Mouse (Mus musculus) lung, postnatal 36 days (tissue): Measurements from ENCODE around the gene Abcc9.
A peak's percentile ranks its signal among the peaks of the same experiment; 100 is the strongest.

Experiments
- DNase-seq: peaks from one replicate; pipeline ENCODE4 v3.0.0; 2022; ENCODE audit warnings: mixed read lengths

The Abcc9 gene

GRCm38 (mm10) chr6:142701652-142702637 is at the start of gene Abcc9:
Abcc9 (minus strand) TSS chr6:142702315.
- no peak for DNase-seq

- no peak for DNase-seq
Measured at GRCm38 (mm10) chr6:142751365-142751764, 49.2 kb upstream of the Abcc9 start.

DNA sequence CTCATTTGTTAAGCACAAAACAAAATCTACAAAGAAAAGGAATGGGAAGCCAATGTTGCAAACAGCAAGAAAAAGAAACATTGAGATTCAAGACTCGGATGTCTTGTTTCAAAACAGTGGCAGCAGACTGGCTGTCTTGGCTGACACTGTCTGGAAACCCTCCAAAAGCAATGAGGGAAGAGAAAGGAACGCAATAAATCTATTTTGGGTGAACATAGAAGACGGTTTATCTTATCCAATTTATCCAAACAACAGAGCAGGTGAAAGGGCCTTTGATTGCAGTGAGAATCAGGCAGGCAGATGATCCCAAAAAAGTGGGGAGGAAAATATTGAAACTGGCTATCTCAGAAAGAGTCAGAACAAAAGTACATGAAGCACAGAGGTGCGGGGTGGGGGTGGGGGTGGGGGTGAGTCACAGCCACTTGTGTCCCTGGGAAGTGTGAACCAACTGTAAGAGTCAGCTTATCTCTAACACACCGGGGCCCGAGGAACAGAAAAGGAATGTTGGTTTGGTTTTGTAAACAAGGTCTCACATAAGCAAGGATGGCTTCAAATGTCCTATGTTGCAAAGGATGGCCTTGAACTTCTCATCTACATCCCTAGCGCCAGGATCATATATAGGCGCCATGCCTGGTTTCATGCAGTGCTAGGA is 46.1 kb upstream of the Abcc9 start:
- DNase-seq = peak; percentile 31

DNA sequence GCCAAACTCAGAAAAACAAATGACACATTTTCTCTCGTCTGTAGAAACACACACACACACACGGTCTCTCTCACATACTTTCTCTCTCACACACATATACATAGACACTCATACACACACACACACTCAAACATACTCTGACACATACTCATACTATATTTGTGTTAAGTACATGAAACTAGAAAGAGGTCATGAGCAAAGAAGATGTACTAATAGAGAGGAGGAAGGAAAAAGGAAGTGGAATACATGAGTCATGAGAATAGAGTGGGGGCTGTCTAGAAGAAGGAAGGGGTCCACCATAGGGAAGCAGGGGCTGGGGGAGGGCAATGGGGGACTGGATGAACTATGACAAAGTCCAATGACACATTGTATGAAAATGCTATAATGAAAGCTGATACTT is 45.0 kb upstream of the Abcc9 start:
- DNase-seq = no peak

GRCm38 (mm10) chr6:142746765-142747164 is 44.6 kb upstream of the Abcc9 start:
- peak; percentile 25 for DNase-seq

GRCm38 (mm10) chr6:142745484-142745883 is 43.4 kb upstream of the Abcc9 start:
- DNase-seq = no peak

DNA sequence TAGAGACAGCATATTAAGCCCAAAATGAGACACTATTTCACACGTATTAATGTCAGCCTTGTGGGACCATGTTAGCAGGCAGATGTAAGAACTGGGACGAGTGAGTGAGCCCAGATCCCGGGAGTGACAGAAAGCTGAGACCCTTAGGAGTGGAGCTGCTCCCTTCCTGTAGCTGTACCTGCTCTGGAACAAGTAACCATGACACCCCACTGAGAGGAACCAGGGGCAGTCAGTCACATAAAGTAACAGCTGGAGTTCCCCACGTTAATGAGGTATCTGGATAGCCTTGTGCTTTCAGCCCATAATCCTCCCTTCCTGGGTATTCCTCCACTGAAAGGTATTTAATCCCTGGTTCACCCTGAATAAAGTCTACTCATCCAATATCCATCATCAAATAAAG is 41.1 kb upstream of the Abcc9 start:
- no peak for DNase-seq

DNA sequence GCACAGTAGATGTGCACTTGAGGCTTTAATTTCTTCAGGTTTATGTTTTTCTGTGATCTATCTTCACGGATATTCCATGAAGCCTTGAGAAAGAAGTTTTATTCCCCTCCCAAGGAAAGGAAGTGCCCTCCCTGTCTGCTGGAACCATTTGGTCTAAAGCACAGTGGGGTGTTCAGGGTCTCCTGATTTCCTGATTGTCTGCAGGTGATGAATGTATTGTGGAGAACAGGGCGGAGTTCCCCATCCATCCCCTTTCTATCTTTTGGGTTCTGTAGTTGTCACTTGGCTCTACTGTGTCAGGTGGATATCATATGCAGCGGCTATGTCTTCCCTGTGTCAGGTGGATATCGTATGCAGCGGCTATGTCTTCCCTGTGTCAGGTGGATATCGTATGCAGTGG is 39.6 kb upstream of the Abcc9 start:
- DNase-seq = no peak

GRCm38 (mm10) chr6:142738637-142739036 is 36.5 kb upstream of the Abcc9 start:
- no peak for DNase-seq

DNA sequence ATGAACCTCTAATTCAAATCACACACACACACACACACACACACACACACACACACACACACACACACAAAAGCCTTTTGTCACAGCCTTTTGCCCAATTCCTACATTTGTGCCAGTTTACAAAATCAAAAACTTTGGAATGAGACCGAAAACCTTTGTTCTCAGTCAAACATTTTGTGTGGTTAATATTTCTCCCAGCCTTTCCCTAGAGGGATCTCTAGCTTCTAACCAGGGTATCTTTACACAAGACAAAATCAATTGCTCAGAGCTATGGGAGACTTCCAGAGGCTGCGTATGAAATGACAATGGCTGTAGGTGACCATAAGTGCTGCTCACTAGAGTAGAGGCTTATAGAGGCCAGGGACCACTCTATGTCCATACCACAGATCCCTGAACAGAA is 36.1 kb upstream of the Abcc9 start:
- no peak for DNase-seq

- DNase-seq = peak; percentile 50
Measured at GRCm38 (mm10) chr6:142735302-142736005, 33.3 kb upstream of the Abcc9 start.

- no peak for DNase-seq
Measured at GRCm38 (mm10) chr6:142732567-142733290, 30.6 kb upstream of the Abcc9 start.

DNA sequence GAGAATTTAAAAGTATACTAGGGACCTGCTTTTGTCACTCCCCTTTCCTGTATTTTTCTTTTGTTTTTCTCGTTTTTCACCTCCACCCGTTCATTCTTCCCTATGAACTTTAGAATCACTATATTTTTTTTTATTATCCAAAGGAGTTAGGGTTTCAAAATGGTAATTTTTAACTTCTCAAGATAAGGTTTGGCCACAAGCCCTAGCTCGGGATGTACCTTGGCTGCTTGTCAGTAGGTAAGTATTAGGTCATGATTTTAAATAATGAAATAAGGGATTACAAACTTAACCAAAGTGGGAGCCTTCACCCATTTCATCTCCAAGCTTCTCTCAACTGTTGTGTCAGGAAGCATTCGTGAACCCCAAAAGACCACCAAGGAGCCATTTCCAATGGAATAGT is 23.9 kb upstream of the Abcc9 start:
- DNase-seq = no peak

GRCm38 (mm10) chr6:142721731-142722130 is 19.6 kb upstream of the Abcc9 start:
- DNase-seq = no peak

GRCm38 (mm10) chr6:142720641-142721040 is 18.5 kb upstream of the Abcc9 start:
- DNase-seq = no peak

DNA sequence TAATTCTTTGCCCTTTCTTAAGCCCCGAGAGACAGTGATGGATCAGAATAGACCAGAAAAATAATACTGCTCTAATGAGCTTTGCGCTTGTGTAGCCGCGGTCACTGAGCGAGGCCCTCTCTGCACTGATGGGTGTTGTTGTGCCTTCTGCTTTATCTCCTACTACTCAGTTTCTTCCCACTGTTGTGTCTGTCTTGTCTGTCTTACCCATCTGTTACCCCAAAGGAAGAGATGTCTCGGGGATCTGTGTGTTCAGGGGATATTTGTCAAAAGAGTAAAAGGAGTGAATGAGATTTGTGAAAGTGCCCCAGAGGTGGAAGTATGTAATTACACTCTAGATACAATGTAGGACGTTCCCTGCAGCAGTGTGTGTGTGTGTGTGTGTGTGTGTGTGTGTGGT is 16.1 kb upstream of the Abcc9 start:
- no peak for DNase-seq

DNA sequence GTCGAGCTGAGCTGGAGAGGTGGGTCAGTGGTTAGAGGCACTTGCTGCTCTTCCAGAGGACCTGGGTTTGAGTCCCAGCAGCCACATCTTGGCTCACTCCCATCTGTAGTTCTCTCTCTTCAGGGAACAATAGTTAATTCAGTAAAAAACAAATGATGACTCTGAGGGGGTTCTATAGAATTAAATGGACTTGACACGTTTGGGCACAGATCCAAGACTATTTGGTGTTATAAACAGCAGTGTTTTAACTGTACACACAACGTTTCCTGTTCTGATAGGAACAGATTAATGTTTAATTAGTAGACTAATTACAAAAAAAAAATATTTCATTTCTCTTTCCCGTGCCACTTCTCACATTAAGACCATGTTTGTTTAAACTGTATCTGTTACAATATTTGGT is 15.1 kb upstream of the Abcc9 start:
- DNase-seq = no peak

DNA sequence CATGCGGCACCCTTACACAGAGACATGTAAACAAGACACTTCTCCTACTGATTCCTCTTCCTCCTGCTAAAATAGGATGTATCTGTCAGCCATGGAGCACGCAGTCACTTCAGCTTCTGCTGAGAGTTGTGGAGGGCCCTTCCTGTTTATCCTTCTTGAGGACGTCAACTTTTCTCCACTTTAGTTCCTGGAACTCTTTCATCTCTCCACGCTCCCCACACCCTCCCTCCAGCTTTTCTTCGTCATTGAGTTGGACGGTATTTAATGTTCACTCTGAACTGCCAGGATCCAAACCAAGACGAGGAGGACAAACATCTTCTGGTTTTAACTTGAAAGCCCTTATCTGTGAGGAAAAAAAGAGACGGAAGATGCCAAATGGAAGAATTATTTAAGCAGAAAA is 12.9 kb upstream of the Abcc9 start:
- peak; percentile 49 for DNase-seq

DNA sequence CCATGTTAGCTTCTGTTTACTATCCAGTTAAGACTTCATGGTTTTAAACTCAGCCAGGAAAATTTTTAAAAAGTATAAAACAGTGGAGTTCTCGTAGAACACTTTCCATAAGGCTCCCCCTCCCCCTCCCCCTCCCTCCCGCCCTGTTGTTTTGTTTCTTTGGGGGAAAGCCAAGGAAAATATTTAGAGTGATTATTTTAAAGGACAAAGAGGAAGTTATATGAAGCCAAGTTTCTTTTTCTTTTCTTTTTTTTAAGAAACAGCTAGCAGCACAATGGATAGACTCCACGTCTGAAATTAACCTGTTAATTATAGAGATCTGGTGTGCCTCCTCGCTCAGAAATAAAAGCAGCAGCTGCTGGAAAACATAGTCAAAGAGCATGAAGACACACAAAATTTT is 9.0 kb upstream of the Abcc9 start:
- DNase-seq = no peak

DNA sequence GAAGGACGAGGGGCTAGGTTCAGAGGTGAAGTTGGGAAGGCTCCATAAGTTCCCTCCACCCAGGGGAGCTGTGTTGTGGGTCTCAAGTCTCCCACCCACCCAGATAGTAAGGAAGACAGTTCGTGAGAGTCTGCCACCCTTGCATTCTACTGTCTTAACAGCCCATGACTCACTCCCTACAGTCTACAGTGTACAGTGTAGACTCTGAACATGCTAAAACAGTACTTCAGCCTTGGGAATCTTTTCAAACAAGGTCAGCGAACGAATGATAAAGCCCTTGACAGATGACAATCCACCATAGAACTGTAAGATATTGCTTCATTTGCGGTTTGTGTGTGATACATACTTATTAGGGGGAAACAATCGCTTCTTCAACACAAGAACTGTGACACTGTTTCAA is 8.6 kb upstream of the Abcc9 start:
- no peak for DNase-seq

DNA sequence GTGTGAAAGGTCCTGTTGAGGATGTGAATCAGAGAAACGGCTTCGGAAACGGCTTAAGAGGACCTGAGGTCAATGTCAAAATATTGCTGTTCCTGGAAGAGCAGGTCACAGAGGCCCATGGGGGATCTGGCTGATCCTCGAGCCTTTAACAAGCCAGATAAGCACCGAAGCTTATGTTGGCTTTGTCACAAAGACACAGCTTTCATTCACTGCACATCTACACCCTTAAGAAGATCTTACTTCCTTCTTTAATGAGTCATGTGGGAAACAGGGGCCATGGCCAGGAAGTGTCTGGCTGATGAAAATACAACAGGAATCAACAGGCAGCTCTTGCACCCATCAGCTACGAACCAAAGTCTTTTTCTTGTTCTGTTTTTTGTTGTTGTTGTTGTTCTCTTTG is 6.3 kb upstream of the Abcc9 start:
- DNase-seq = no peak

DNA sequence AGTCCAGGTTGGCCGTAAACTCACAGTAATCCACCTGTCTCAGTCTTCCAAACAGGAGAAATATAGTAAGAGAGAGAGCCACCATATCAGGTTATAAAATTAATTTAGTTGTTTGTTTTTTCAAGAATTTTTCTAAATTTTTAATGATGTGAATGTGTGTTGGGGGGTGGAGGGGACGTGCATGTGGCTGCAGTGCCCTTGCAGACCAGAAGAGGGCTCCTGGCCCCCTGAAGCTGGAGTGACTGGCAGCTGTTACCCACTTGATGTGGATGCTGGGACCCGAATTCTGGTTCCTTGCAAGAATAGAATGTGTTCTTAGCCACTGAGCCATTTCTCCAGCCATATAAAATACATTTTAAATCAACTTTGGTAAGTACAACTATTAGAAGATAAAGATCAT is 4.6 kb upstream of the Abcc9 start:
- no peak for DNase-seq

DNA sequence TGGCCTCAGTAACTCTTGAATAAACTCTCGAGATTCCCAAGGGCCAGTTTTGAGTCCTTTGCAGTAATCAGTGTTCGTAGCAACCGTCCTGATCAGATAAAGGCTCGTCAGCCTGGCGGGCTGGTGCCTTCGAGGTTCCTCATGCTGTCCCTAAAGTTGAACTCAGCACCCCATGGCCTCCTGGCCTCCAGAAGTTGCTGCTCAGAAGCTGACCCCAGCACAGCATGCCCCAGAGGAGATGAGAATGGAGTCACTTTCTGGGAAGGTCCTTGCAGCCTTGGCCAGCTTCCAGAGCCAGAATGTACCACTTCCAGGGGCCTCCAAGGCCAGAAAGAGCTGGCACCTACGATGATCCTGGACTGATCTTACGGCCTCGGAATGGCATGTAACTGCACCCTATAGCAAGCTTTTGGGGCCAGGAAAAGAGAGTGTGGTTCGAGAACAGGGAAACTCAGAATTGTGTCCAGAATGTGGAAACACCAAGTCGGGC is 1.4 kb upstream of the Abcc9 start:
- DNase-seq = no peak
